Mouse (Mus musculus) olfactory bulb, adult 2 months (tissue): ENCODE measurements around the gene Gja1. TPM values are rescaled to one million over a fixed set of nuclear protein-coding genes. Genes with fewer than 3 reads are reported as not detected.

Source experiments
- H3K27ac ChIP-seq: fragments of 200-500 bp; 2 replicates; pipeline ENCODE4 v1.5.1; 2012; ENCODE audit warnings: low read depth, low read length; ENCODE audit not compliant: insufficient read depth
- H3K4me1 ChIP-seq: fragments of 200-500 bp; 2 replicates; pipeline ENCODE4 v1.6.1; 2012; ENCODE audit warnings: low read length; ENCODE audit not compliant: control insufficient read depth, insufficient read depth
- H3K4me3 ChIP-seq: fragments of 200-500 bp; 2 replicates; pipeline ENCODE4 v1.5.1; 2012; ENCODE audit warnings: mild to moderate bottlenecking, low read depth, low read length, moderate library complexity; ENCODE audit not compliant: insufficient read depth
- CTCF ChIP-seq: fragments of 200-500 bp; IDR thresholded peaks from 2 replicates; pipeline ENCODE4 v1.5.1; 2012; ENCODE audit warnings: low read depth, mild to moderate bottlenecking, low read length, moderate library complexity; ENCODE audit not compliant: insufficient read depth
- POLR2A ChIP-seq: fragments of 200-500 bp; IDR thresholded peaks from 2 replicates; pipeline ENCODE4 v1.6.1; 2012; ENCODE audit warnings: mild to moderate bottlenecking, low read depth, low read length, moderate library complexity; ENCODE audit not compliant: insufficient read depth
- WGBS: fragments of 180-500 bp; shearing (Covaris S2); methylation state at CpG from one replicate; pipeline ENCODE4 v1.1.7; 2018; 5-methylcytosine and 5-hydroxymethylcytosine counted together
- polyA plus RNA-seq: library from polyadenylated mRNA; stranded (reverse); fragments of >200 nt; gene quantifications from 2 replicates; pipeline ENCODE4 v1.2.4, GENCODE M21; 2012; ENCODE audit warnings: low replicate concordance; ENCODE audit not compliant: missing spikeins, insufficient read depth, insufficient read length

Gja1 gene
- polyA plus RNA-seq: not detected in 2 replicates

DNA sequence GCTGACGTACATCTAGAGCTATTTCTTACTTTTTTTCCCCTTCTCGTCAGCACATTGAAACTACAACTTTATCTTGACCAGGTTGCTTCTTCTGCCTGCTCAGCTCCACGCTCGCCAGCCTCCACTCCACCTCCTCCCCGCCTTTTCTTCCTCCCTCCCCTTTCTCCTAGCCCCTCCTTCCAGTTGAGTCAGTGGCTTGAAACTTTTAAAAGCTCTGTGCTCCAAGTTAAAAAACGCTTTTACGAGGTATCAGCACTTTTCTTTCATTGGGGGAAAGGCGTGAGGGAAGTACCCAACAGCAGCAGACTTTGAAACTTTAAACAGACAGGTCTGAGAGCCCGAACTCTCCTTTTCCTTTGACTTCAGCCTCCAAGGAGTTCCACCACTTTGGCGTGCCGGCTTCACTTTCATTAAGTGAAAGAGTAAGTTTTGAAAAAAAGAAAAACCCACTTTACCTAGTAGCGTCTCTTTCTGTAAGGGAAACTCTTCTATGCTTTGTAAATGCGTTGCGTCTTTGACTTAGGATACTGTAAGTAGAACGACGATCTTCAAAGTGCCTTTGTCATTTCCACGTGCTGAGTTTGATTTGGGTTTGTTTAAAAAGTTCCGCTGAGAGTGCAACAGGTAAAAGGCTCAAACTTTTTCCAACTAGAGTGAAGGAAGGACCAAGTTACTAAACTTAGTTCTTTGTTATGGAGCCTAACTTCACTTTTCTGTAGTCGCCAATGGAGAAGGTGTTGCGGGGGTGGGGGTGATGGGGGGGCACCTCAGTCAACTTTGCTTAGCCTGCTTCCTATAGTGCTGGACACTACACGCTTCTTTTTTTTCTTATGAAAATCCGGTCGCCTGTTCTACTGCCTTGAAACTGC is at the start of gene Gja1:
TSS of gene Gja1 (plus strand) at position 234 of the 869 bp plus-strand sequence.
- peak within 1 kb of the TSS; percentile 45; the same call in 1 of the 2 replicates for H3K27ac ChIP-seq
- WGBS: 4% methylated on average over 23 of the region's 23 CpGs
- no peak for TF ChIP-seq POLR2A
- TF ChIP-seq CTCF: no peak

DNA sequence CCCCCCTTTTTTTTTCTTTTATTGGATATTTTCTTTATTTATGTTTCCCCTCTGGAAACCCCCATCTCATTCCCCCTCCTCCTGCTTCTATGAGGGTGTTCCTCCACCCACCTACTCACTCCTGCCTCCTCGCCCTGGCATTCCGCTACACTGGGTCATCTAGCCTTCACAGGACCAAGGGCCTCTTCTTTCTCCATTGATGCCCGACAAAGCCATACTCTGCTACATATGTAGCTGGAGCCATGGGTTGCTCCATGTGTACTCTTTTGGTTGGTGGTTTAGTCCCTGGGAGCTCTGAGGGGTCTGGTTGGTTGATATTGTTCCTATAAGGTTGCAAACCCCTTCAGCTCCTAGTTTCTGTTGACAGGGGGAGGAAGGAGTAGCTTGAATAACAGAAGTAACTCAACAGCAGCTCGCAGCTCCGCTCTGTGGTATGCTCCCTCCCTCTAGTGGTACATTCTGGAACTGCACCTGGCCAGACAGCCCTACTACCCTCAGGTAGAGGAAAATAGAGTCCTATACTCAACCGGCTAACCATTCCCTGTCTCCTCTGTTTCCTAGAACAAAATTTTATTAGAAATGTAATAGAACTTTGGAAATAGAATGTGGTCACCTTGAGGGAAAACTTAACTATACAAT is 38.2 kb upstream of the Gja1 start:
- WGBS: 52% methylated on average over 6 of the region's 6 CpGs
- no peak overlapping the region for H3K4me3 ChIP-seq
- H3K4me1 ChIP-seq: no peaks in the 10 kb centered on the region
- no peak overlapping the region for H3K27ac ChIP-seq
- no peak for TF ChIP-seq CTCF
- no peak for TF ChIP-seq POLR2A

More for the DNA sequence above, at the start of gene Gja1:
- H3K4me3 ChIP-seq: peak within 1 kb of the TSS; percentile 45
- H3K4me1 ChIP-seq: peaks cover 6% of the 10 kb centered on the region

- no peaks in the 10 kb centered on the region for H3K4me1 ChIP-seq
- 79% methylated on average over 4 of the region's 4 CpGs for WGBS
- no peak overlapping the region for H3K4me3 ChIP-seq
These were observed 16.7 kb upstream of the Gja1 start for GRCm38 (mm10) chr10:56360472-56360871.

DNA sequence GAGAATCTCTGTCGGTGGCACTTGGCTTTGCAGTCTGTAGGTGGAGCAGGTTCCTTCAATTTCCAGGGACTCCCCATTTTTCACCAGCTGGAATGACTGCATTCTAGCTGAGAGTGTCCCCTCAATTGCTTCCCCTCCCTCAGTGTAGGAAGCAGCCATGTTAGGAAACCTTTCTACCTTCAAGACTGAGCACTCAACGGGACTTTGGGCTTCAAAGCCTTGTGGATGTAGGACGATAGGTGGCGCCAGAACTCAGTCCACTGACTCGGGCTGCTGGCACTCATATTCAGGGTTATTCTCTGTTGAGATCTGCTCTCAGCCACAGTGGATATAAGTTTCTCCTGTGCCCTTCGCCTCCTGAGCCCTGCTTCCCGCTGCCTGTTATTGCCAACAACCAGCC is 8.1 kb upstream of the Gja1 start:
- no peaks in the 10 kb centered on the region for H3K4me1 ChIP-seq
- no peak overlapping the region for H3K27ac ChIP-seq
- H3K4me3 ChIP-seq: no peak overlapping the region
- TF ChIP-seq POLR2A (no peak), CTCF (0 out of 2 replicates have a peak, but pooled peaks have one; percentile 42)
- 18% methylated on average over 7 of the region's 7 CpGs for WGBS

More at GRCm38 (mm10) chr10:56360472-56360871, 16.7 kb upstream of the Gja1 start:
- no peak overlapping the region for H3K27ac ChIP-seq
- no peak for TF ChIP-seq POLR2A
- TF ChIP-seq CTCF: no peak

DNA sequence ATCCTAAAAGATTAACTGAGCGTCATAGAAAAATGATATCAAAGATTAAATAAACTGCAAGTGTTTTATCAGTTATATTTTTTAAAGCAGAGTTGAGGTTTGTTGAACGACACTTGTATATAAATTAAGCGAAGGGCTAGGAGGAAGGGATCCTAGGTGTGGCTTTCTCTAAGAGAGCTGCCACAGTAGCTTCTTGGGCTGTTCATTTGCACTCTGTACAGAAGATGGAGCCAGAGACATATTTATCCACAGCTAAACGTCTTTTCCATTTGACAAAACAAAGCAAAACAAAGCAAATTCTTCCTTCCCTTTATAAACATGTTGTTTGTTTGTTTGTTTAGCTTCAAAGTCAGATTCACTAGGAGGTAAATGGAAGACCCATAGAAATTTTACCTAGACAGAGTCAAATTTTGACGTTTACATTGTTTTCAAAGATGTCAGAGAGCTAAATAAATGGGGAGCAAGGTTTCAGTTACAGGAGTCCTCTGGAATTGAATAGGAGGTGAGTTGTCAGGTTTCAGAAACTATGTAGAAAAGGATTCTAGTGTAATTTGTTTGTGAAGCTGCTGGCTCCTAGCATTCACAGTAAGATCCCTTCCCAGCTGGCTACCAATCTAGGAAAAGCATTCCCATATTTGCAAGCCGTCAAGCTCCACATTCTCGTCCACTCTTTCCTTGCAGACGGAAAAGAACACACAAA is 4.0 kb upstream of the Gja1 start:
- Histone ChIP-seq H3K4me3 (no peak overlapping the region), H3K27ac (no peak overlapping the region), H3K4me1 (no peaks in the 10 kb centered on the region; the same call in 1 of the 2 replicates)
- TF ChIP-seq POLR2A (no peak), CTCF (no peak)
- 43% methylated on average over 8 of the region's 8 CpGs for WGBS

- Histone ChIP-seq H3K4me3 (no peak overlapping the region), H3K4me1 (peaks cover 6% of the 10 kb centered on the region), H3K27ac (no peak overlapping the region)
- WGBS: 79% methylated on average over 5 of the region's 5 CpGs
- TF ChIP-seq POLR2A: no peak
- TF ChIP-seq CTCF: no peak
These were observed 3.0 kb upstream of the Gja1 start for GRCm38 (mm10) chr10:56374169-56374568.

GRCm38 (mm10) chr10:56375906-56376468 is 1.1 kb upstream of the Gja1 start:
- no peak overlapping the region for H3K4me3 ChIP-seq
- 71% methylated on average over 9 of the region's 9 CpGs for WGBS
- TF ChIP-seq CTCF (no peak), POLR2A (no peak)
- no peak overlapping the region for H3K27ac ChIP-seq
- H3K4me1 ChIP-seq: peaks cover 6% of the 10 kb centered on the region

DNA sequence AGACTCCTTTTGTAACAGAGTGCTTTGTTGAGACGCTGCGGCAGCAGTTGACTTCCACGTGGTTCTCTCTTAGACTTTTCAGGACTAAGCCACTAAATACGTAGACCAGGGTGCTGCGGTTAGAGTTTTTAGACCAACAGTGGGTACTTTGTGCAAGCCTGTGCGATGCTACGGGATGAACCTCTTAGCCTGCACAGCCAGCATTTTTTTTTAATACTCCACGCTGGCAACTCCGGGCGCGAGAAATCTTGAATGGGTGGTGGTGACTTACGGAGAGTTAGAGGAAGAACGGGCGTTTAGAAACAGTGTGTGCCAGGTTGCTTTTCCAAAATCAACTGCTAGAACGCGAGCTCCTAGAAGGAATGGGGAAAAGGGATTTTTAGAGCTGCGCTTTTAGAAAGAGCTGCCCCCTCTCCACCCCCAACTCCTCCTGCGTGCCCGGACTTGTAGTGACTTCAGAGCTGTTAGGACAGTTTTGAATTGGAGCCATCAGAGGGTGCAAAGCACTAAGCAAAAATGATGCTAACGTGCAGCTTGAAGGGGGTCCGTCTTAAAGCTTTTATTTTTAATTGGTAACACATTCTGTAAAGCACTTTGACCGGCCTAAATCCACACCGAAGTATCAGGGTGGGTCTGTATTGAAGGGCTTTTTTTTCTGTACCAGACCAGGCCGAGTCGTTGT is 977 bp downstream of the Gja1 start:
- Histone ChIP-seq H3K4me1 (peaks cover 6% of the 10 kb centered on the region), H3K4me3 (peak overlapping the region; percentile 45), H3K27ac (peak overlapping the region; percentile 42; the same call in 1 of the 2 replicates)
- WGBS: 1% methylated on average over 25 of the region's 25 CpGs
- TF ChIP-seq POLR2A: no peak
